8 mouse cellular contexts compared by ENCODE assay signal in genomic region chr7:139233714-139234113, GRCm38 (mm10). TPM values are rescaled to one million over a fixed set of nuclear protein-coding genes. Genes with fewer than 3 reads are reported as not detected.
DNase-seq lines count a peak whose midpoint lies in the region; ATAC-seq and TF ChIP-seq lines count a peak whose summit lies in the region.

No protein-coding gene starts in this region.

- peaks cover 18% of the 10 kb centered on the region for H3K4me1 ChIP-seq in bone marrow macrophage, adult 2 months (ENCODE audit: control insufficient read depth, insufficient read depth, low read length)
- H3K4me1 ChIP-seq in heart, embryonic 14.5 days (ENCODE audit: control insufficient read depth in 2 of 2, insufficient read depth in 2 of 2, low read length in 2 of 2) = peaks cover 34 to 37% of the 10 kb centered on the region in 2 experiments
- peaks cover 22% of the 10 kb centered on the region for H3K4me1 ChIP-seq in liver, embryonic 12.5 days
- peaks cover 14% of the 10 kb centered on the region; the same call in 1 of the 2 replicates for H3K4me1 ChIP-seq in stomach, embryonic 14.5 days (ENCODE audit: control insufficient read depth, insufficient read depth, low read length)

- no peak overlapping the region for H3K4me3 ChIP-seq in bone marrow macrophage, adult 2 months (ENCODE audit: insufficient read depth, low read length)
- H3K4me3 ChIP-seq in heart, embryonic 14.5 days (ENCODE audit: control insufficient read depth in 1 of 2, insufficient read depth in 1 of 2, low read depth in 1 of 2, low read length in 2 of 2) = no peak overlapping the region
- H3K4me3 ChIP-seq in liver, embryonic 12.5 days = no peak overlapping the region
- H3K4me3 ChIP-seq in stomach, embryonic 14.5 days (ENCODE audit: low read depth, low read length) = no peak overlapping the region

- peak; percentile 89 to 92 for DNase-seq in B cell, adult 2 months
- peak; percentile 85 for DNase-seq in fibroblast of lung, adult 2 months (ENCODE audit: low read depth)
- DNase-seq in kidney, postnatal 10 days = peak; percentile 93
- DNase-seq in natural killer cell, adult 2 months (ENCODE audit: low spot score in 2 of 2) = peak; percentile 80 to 85

- H3K27ac ChIP-seq in bone marrow macrophage, adult 2 months (ENCODE audit: insufficient read depth, low read depth, low read length) = no peak overlapping the region
- peak overlapping the region; percentile 20 to 73; a peak in 3 of 4 replicates for H3K27ac ChIP-seq in heart, embryonic 14.5 days (replicated peaks in 1 of 2; ENCODE audit: control insufficient read depth in 1 of 2, insufficient read depth in 1 of 2, low read depth in 2 of 2, low read length in 2 of 2)
- no peak overlapping the region for H3K27ac ChIP-seq in liver, embryonic 12.5 days
- peak overlapping the region; percentile 48; the same call in 1 of the 2 replicates for H3K27ac ChIP-seq in stomach, embryonic 14.5 days (ENCODE audit: low read length)

- no peaks in the 10 kb centered on the region for H3K9me3 ChIP-seq in heart, embryonic 14.5 days (ENCODE audit: control insufficient read depth, low read length)
- no peaks in the 10 kb centered on the region for H3K9me3 ChIP-seq in liver, embryonic 12.5 days (replicated peaks)
- H3K9me3 ChIP-seq in stomach, embryonic 14.5 days (ENCODE audit: control insufficient read depth, low read depth, low read length) = no peaks in the 10 kb centered on the region

- H3K9ac ChIP-seq in heart, embryonic 14.5 days (ENCODE audit: low read length) = no peak overlapping the region
- H3K9ac ChIP-seq in liver, embryonic 12.5 days = no peak overlapping the region
- no peak overlapping the region for H3K9ac ChIP-seq in stomach, embryonic 14.5 days (replicated peaks; ENCODE audit: low read depth, low read length)

- no peak overlapping the region for H3K4me2 ChIP-seq in heart, embryonic 14.5 days (ENCODE audit: low read length)
- 0 out of 2 replicates have a peak overlapping the region, but pooled peaks have one; percentile 11 for H3K4me2 ChIP-seq in liver, embryonic 12.5 days
- no peak overlapping the region for H3K4me2 ChIP-seq in stomach, embryonic 14.5 days (replicated peaks; ENCODE audit: low read depth, low read length)

- WGBS in heart, embryonic 14.5 days = under 1% methylated on average over 7 of the region's 7 CpGs
- WGBS in liver, embryonic 12.5 days (ENCODE audit: insufficient replicate concordance) = 2% methylated on average over 7 of the region's 7 CpGs
- WGBS in stomach, embryonic 14.5 days = 2% methylated on average over 7 of the region's 7 CpGs

- no peaks in the 10 kb centered on the region for H3K36me3 ChIP-seq in heart, embryonic 14.5 days (ENCODE audit: control insufficient read depth, insufficient read depth, low read length)
- no peaks in the 10 kb centered on the region for H3K36me3 ChIP-seq in liver, embryonic 12.5 days
- H3K36me3 ChIP-seq in stomach, embryonic 14.5 days (ENCODE audit: control insufficient read depth, insufficient read depth, low read length) = no peaks in the 10 kb centered on the region

- no peaks in the 10 kb centered on the region for H3K27me3 ChIP-seq in heart, embryonic 14.5 days (ENCODE audit: control insufficient read depth, insufficient read depth, low read length)
- H3K27me3 ChIP-seq in liver, embryonic 12.5 days (replicated peaks) = no peaks in the 10 kb centered on the region
- no peaks in the 10 kb centered on the region for H3K27me3 ChIP-seq in stomach, embryonic 14.5 days (ENCODE audit: control insufficient read depth, insufficient read depth, low read length)

- peak; percentile 57 for ATAC-seq in heart, embryonic 14.5 days (ENCODE audit: insufficient number of reproducible peaks, insufficient read depth, low FRiP score, low read depth)
- ATAC-seq in liver, embryonic 12.5 days = peak; percentile 59
- peak; percentile 80 for ATAC-seq in stomach, embryonic 14.5 days (ENCODE audit: insufficient number of reproducible peaks, insufficient read depth, low FRiP score, low read depth)

- TF ChIP-seq POLR2A in bone marrow macrophage, adult 2 months (IDR thresholded peaks at IDR 0.05; ENCODE audit: borderline replicate concordance, low read depth, low read length) = no peak

- peak; percentile 76 for TF ChIP-seq CTCF in bone marrow macrophage, adult 2 months (IDR thresholded peaks at IDR 0.05; ENCODE audit: low read depth, low read length)

RNA-seq across cellular contexts. Expression of gene Pwwp2b, which starts 14.6 kb away (rescaled TPM):
- 11.4 and 13.0 TPM in 2 replicates for polyA plus RNA-seq in bone marrow macrophage, adult 2 months (2012; ENCODE audit: insufficient read depth, insufficient read length, missing spikeins)
- polyA plus RNA-seq in heart, embryonic 14.5 days (2014; fragmentation: Nextera tagmentation; extraction: Ambion mirVana) = 6.9 and 7.4 TPM in 2 replicates
- polyA plus RNA-seq in liver, embryonic 12.5 days (2016; fragmentation: Nextera tagmentation; extraction: Ambion mirVana) = 2.3 and 2.7 TPM in 2 replicates
- 16.1 and 17.0 TPM in 2 replicates for polyA plus RNA-seq in stomach, embryonic 14.5 days (2014; fragmentation: Nextera tagmentation; extraction: Ambion mirVana)

RNA-seq across cellular contexts. Expression of gene Stk32c, which starts 20.6 kb away (rescaled TPM):
- polyA plus RNA-seq in bone marrow macrophage, adult 2 months (2012; ENCODE audit: insufficient read depth, insufficient read length, missing spikeins) = not detected in 2 replicates
- 0.19 TPM in 1 of 2 replicates, not detected in the other for polyA plus RNA-seq in heart, embryonic 14.5 days (2014; fragmentation: Nextera tagmentation; extraction: Ambion mirVana)
- polyA plus RNA-seq in liver, embryonic 12.5 days (2016; fragmentation: Nextera tagmentation; extraction: Ambion mirVana) = not detected in 2 replicates
- polyA plus RNA-seq in stomach, embryonic 14.5 days (2014; fragmentation: Nextera tagmentation; extraction: Ambion mirVana) = 0.14 and 0.17 TPM in 2 replicates

RNA-seq across cellular contexts. Expression of gene Lrrc27, which starts 20.9 kb away (rescaled TPM):
- 4.6 and 8.9 TPM in 2 replicates for polyA plus RNA-seq in bone marrow macrophage, adult 2 months (2012; ENCODE audit: insufficient read depth, insufficient read length, missing spikeins)
- 2.7 and 4.8 TPM in 2 replicates for polyA plus RNA-seq in heart, embryonic 14.5 days (2014; fragmentation: Nextera tagmentation; extraction: Ambion mirVana)
- 0.52 and 0.80 TPM in 2 replicates for polyA plus RNA-seq in liver, embryonic 12.5 days (2016; fragmentation: Nextera tagmentation; extraction: Ambion mirVana)
- 4.9 and 6.6 TPM in 2 replicates for polyA plus RNA-seq in stomach, embryonic 14.5 days (2014; fragmentation: Nextera tagmentation; extraction: Ambion mirVana)

Comparison
In these comparisons a context has a peak if more than half of its experiments do, and no peak if none do; other contexts are left out.
1. H3K27ac ChIP-seq: peak in heart, embryonic 14.5 days (2 of 2) and stomach, embryonic 14.5 days (single experiment); none in bone marrow macrophage, adult 2 months (single experiment) and liver, embryonic 12.5 days (single experiment).
2. Peak in every context shown above with its lines, with median percentiles within 50 percentile points of each other: DNase-seq and ATAC-seq.